Mouse (Mus musculus) c-Kit-positive CD71-positive TER-119-negative erythroid progenitor cells, embryonic 14.5 days (primary cell): ENCODE measurements around the gene Gtpbp4.
"Not testable (repeated sequence)": the region's sequence is repeated elsewhere in the genome, so short reads cannot be mapped to it uniquely, and the experiment has no call there.

Source experiments
- DNase-seq: peaks from one replicate; pipeline ENCODE4 v3.0.0-alpha.2; 2013; ENCODE audit warnings: low read depth

The Gtpbp4 gene

DNA sequence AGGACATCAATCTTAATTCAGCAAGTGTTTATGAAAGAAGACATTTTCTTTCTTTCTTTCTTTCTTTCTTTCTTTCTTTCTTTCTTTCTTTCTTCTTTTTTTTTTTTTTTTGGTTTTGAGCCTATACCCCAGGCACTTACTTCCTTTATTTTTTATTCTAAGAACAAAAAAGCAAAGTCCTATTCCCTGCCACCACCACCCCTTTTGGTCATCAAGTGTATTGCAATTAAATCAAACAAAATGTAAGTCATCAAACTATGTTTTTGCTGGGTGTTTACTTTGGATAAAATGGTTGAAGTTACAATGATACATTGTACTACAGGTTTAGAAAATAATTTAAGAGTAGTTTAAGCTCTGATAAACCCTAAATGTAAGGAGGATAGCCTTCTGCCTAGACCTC lies 23.5 kb downstream of the Gtpbp4 start:
- DNase-seq, result no peak

DNA sequence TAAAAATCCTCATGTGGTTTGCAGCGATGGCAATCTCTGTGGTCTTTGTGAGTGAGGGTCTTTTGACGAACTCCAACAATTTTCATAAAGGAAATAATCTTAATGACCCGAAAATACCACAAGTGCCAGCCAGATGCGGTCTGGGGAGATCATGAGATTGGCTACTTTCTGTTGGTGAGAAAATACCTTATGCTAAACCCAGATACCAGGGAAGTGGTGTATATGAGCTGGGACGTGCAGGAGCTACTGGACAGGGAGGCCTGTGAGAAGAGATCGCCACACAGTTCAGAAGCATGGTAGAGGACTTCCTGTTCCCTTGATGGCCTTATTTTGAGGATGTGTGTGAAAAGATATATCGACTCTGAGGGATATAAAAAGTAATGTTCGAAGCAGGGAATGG lies 28.1 kb downstream of the Gtpbp4 start:
- DNase-seq, result no peak

DNA sequence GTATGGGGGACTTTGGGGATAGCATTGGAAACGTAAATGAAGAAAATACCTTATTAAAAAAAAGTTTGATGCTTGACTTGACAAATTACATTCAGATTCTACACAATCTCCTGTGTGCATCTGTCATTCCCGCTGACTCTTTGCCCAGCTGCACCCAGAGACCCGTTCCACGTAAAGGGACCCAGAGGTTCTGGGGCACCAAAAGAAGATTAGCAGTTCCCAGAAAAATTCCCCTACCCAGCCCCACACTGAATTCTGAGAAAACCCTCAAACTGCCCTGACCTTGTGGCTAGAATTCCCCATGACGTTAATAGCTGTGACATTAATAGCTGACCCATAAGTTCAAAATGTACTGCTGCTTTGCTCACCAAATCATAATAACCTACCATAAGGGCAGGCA lies 30.7 kb downstream of the Gtpbp4 start:
- peak; percentile 53 for DNase-seq

DNA sequence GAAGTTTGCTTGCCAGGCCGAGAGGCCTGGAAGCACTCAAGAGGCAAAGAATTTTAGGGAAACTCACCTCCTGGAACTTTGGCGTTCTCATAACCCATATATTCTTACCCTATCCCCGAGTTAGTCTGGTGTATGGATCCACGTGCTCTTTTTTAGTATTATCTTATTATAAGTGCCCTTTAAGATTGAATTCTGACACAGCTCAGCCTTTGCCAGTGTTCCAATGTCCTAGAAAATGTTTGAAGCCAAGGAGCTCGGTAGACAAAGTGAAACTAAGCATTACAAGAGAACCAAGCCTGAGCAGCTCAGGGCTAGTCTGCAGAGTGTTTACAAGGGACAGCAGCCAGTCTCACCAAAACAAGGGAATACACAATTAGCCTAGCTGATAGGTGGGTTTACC lies 33.6 kb downstream of the Gtpbp4 start:
- DNase-seq, result not testable (repeated sequence)

DNA sequence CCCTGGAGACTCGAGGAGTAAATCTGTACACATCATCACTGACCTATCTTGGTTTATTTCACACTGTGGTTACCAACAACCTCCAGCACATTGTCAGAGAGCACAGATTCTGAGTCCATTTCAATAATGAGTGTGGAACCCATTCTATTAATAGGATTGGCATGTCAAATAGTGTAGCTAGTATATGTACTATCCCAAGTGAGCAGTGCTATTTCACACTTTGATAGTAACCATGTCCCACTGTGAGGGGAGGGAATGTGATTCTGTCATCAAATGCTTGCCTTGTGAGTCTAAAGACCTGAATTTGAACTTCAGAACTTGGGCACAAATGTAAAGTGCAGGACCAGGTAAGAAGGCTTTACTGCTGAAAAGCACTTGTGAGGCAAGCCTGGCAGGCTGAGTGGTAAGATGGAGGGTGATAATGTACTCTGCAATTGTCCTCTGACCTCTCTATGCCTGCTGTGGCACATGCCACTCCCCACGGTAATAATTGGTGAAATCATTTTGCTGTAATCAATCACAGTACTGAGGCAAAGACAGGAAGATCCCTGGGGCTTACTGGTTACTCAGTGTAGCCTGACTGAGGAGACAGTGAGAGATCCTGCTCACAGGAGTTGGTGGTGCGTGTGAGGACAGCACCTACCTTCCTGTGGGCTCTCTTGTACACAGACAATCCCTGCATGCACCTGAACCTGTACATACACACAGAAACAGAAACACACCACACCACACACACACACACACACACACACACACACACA lies 34.6 kb downstream of the Gtpbp4 start:
- DNase-seq, result not testable (repeated sequence)

DNA sequence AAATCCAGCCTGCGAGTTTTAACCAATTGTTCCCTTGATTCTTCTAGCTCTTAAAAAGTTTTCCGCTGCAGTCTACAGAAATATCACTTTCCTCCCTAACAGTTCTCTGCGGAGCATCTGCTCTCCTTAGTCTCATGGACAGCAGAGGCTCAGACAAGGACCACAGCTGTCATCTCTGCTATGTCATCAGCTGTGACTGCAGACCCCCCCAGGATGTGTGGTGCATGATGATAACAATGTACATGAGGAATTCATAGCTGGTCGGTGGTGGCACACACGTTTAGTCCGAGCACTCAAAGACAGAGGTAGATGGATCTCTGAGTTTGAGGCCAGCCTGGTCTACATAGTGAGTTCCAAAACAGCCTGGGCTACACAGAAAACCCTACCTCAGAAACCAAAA lies 36.3 kb downstream of the Gtpbp4 start:
- not testable (repeated sequence) for DNase-seq

DNA sequence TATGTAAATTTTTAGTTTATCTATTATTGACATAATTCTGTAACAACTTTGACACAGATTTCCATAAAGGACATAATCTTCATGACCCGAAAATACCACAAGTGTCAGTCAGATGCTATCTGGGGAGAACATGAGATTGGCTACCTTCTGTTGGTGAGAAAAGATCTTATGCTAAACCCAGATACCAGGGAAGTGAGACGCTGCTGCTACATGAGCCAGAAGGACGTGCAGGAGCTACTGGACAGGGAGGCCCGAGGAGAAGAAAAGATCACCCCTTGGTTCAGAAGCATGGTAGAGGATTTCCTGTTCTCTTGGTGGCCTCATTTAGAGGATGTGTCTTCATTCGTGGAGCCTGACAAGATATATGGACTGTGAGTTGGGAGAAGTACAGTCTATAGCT lies 36.8 kb downstream of the Gtpbp4 start:
- DNase-seq, result not testable (repeated sequence)

DNA sequence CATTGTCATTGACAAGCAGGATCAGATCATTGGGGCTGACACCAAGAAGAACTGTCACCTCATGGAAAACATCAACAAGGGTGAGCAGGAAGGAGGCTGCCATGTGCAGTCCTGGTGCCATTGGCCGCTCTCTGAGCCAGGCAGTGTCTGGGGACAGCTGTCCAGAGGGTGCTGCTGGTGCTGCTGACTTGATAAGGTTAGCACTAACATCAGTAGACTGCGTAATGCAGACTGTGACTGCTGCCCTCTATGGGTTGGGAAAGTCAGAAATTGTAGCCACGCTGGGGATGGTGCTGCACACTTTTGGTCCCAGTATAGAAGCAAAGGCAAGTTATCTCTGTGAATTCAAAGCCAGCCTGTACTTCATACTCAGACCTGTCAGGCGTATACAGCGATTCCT lies 39.0 kb downstream of the Gtpbp4 start:
- not testable (repeated sequence) for DNase-seq

DNA sequence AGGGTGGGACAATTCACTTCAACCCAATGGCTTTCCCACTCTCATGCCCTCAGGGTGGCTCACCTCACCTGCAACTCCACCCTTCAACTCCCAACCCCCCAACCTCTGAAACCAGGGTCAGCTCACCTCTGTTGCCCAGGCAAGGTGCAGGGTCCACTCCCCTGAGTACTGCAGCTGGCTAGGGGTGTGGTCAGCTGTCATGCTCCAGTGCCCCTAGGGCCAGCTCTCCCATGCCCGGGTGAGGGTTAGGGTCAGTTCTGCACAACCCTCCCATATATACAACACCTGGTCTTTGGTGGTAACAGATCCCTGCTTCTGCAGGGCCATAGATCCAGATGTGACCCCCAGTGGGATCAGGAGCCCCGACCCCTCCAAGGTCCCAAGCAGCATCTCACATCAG lies 40.8 kb downstream of the Gtpbp4 start:
- DNase-seq, result not testable (repeated sequence)

DNA sequence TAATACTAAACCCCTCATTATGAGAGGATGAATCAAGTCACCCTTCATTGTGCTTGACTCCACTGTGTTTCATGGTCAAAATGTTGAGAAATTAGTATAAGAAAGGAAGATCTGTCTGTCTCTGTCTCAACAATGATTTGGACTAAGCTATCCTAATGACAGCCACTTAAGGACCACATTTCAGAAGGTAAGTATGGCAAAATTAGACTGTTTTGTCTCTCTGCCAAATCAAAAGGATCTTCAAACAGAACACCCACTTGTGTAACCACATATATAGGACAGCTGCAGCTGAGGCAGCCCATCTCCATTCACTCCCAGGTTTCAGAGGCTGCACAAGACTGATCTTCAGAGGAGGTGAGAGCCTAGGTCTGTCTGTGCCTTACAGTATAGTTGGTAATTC lies 43.3 kb downstream of the Gtpbp4 start, which contains the start of gene Idi2:
TSS of gene Idi2 (plus strand) at position 301 of the 400 bp plus-strand sequence.
- not testable (repeated sequence) for DNase-seq

DNA sequence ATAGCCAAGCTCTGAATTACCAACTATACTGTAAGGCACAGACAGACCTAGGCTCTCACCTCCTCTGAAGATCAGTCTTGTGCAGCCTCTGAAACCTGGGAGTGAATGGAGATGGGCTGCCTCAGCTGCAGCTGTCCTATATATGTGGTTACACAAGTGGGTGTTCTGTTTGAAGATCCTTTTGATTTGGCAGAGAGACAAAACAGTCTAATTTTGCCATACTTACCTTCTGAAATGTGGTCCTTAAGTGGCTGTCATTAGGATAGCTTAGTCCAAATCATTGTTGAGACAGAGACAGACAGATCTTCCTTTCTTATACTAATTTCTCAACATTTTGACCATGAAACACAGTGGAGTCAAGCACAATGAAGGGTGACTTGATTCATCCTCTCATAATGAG lies 47.8 kb downstream of the Gtpbp4 start, which contains the start of gene Gm9745:
TSS of gene Gm9745 (minus strand) at position 101 of the 400 bp plus-strand sequence.
- not testable (repeated sequence) for DNase-seq

DNA sequence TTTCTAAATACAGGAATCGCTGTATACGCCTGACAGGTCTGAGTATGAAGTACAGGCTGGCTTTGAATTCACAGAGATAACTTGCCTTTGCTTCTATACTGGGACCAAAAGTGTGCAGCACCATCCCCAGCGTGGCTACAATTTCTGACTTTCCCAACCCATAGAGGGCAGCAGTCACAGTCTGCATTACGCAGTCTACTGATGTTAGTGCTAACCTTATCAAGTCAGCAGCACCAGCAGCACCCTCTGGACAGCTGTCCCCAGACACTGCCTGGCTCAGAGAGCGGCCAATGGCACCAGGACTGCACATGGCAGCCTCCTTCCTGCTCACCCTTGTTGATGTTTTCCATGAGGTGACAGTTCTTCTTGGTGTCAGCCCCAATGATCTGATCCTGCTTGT lies 52.1 kb downstream of the Gtpbp4 start:
- not testable (repeated sequence) for DNase-seq

DNA sequence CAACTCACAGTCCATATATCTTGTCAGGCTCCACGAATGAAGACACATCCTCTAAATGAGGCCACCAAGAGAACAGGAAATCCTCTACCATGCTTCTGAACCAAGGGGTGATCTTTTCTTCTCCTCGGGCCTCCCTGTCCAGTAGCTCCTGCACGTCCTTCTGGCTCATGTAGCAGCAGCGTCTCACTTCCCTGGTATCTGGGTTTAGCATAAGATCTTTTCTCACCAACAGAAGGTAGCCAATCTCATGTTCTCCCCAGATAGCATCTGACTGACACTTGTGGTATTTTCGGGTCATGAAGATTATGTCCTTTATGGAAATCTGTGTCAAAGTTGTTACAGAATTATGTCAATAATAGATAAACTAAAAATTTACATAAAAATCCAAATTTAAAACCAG lies 54.2 kb downstream of the Gtpbp4 start:
- not testable (repeated sequence) for DNase-seq

DNA sequence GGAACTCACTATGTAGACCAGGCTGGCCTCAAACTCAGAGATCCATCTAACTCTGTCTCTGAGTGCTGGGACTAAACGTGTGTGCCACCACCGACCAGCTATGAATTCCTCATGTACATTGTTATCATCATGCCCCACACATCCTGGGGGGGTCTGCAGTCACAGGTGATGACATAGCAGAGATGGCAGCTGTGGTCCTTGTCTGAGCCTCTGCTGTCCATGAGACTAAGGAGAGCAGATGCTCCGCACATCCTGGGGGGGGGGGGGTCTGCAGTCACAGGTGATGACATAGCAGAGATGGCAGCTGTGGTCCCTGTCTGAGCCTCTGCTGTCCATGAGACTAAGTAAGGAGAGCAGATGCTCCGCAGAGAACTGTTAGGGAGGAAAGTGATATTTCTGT lies 54.8 kb downstream of the Gtpbp4 start:
- DNase-seq, result not testable (repeated sequence)

DNA sequence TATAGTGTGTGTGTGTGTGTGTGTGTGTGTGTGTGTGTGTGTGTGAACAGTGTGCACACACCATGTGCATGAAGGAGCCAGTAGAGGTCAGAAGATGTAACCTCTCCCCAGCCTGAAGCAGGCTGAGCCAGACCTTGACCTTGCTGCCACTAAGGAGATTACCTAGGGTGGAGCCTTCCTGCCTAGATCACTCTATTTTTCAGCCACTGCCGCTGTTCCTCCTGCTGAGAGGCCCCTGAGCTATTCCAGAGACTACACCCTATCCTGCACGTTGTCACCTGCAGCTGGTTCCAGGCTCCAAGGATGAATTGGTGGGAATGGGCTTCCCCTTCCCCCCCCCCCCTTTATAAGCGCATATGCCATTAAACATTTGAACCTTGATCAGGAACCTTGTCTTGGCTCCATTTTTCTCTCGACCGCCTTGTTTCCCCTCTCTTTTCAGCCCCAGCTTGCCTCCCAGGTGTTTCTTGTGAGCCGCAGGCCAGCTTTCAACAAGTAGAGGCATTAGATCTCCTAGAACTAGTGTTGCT lies 58.2 kb downstream of the Gtpbp4 start:
- not testable (repeated sequence) for DNase-seq

DNA sequence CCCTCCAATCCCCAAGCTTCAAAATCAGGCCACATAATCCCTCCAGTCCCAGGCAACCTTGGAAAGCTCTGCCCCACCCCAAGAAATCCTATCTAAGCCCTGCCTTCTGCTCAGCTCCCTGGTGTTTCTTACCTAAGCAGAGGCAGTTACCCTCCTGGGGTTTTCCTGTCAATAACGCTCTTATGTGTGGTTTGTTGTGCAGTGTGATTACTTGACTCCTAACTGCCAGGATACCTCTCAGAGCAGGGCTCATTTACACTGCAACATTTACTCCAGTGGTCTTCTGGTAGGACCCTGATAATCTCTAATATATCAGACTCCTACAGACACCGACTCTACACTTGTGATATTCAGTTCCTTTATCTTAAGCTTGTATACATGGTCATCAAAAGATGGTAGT lies 62.4 kb downstream of the Gtpbp4 start:
- no peak for DNase-seq
